Mouse (Mus musculus) CH12.LX (cell line): ENCODE results near the gene Bhlhe40.

ENCODE experiments used
- BHLHE40 ChIP-seq: IDR thresholded peaks from 2 replicates; pipeline ENCODE4 v1.6.1; 2011; ENCODE audit warnings: mild to moderate bottlenecking, low read depth, low read length, improper control_type of control experiment
- CTCF ChIP-seq, 2 experiments: IDR thresholded peaks in 1 of 2; conservative IDR thresholded peaks in 1 of 2; 2 replicates each; pipeline ENCODE4 v1.5.1; 2011 to 2012; ENCODE audit warnings: low read depth in 2 of 2, low read length in 2 of 2, improper control_type of control experiment in 1 of 2, inconsistent platforms in 1 of 2, mild to moderate bottlenecking in 1 of 2, moderate library complexity in 1 of 2
- SMC3 ChIP-seq: IDR thresholded peaks from 2 replicates; pipeline ENCODE4 v1.6.1; 2011; ENCODE audit warnings: low read depth, low read length, improper control_type of control experiment
- USF1 ChIP-seq: IDR thresholded peaks from 2 replicates; pipeline ENCODE4 v1.6.1; 2014; ENCODE audit warnings: low read depth, mild to moderate bottlenecking, inconsistent platforms, low read length, improper control_type of control experiment
- ZMIZ1 ChIP-seq: IDR thresholded peaks from 2 replicates; pipeline ENCODE4 v1.6.1; 2012; ENCODE audit warnings: low read depth, mild to moderate bottlenecking, inconsistent platforms, low read length, improper control_type of control experiment

DNA sequence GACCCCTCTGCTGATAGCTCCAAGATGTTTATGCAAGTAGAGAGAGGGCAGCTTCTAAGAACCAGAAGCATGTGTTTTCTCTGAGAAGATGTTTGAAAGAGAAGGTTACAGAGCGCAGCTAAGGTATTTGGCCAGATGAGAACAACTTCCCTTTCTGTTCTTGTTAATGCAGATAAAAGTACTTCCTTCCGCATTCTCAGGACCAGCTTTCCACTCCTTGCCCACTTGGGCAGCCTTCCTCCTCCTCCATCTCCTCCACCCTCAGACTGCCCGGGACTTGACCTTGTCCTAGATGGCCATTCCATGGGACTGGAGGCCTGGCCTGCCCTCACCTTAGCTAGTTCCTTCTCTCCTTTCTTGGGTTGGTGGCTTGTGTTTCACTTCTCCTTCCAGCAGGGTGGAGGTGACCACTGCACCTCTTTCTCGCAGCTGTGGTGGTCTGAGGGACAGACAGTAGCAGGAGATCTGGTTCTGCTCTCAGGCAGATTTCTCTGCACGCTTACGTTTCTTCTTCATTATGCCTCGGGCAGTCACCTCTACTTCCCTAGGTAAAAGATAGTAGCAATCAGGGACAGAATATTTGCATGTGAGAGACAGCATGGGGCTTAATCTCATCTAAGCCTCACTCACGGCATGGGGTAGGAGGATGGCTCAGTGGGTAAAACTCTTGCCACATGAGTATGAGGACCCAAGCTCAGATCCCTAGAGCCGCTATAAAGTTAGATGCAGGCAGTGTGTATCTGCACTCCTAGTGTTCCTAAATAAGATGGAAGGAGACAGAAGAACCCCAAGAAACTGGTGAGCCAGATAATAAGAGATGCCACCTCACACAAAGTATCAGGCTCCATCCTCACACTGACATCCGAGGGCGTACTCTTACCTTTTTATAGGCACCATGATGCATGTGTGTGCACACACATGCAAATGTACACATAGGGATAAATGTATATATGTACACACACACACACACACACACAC lies 35.7 kb downstream of the Bhlhe40 start:
- TF ChIP-seq CTCF (conservative IDR thresholded peaks at IDR 0.05 in 1 of 2, IDR thresholded peaks at IDR 0.05 in 1 of 2; ENCODE audit: low read depth in 2 of 2, low read length in 2 of 2) = no peak
- no peak for TF ChIP-seq USF1
- TF ChIP-seq SMC3 = no peak; the same call in none of the 2 replicates
- TF ChIP-seq BHLHE40 = peak; percentile 95
- TF ChIP-seq ZMIZ1 = no peak; the same call in none of the 2 replicates
